Mouse (Mus musculus) stomach, postnatal 0 days (tissue): ENCODE measurements around the gene Slc36a4.

Experiments
- CTCF ChIP-seq: IDR thresholded peaks from 2 replicates; pipeline ENCODE4 v1.5.1; 2016; ENCODE audit warnings: antibody characterized with exemption, low read depth, mild to moderate bottlenecking, moderate library complexity
- EP300 ChIP-seq: optimal IDR thresholded peaks from 2 replicates; pipeline ENCODE3; 2016; ENCODE audit warnings: antibody characterized with exemption

DNA sequence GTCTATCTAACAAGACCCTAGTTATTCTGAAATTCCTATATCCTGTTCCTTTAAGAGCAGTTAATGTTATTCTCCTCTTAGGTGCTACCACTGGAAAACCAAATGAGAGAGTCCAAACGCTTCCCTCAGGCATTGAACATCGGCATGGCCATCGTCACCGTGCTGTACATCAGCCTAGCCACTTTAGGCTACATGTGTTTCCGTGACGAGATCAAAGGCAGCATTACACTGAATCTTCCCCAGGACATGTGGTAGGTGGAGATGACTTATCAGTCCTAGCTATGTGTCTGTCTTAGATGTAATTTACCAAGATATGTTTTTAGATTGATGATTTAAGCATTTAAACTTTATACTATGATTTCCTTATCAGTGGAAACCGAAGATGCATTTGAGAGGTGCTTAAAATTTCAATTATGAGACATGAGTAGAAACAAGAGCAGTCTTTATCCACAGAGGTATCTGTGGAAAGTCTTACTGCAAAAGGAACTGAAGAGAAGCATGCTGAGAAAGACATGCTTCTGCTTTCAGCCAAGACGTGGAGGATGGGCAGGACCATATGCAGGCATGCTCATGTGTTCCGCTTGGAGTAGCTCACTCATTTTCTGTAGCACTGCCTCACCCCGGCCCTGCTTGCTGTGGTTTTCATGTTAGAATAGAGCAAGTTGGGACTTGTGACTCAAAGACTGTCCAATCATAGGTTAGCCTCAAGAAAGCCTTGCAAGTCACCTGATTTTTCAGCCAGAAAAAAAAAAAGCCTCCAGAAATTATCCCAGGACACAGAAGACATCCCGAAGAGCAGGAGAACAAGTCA, 24.7 kb downstream of the Slc36a4 start:
- TF ChIP-seq CTCF: no peak
- no peak for TF ChIP-seq EP300
